Mouse (Mus musculus) megakaryocyte, embryonic 14.5 days (primary cell): ENCODE measurements around the gene Nfkbiz.

ENCODE experiments used
- FLI1 ChIP-seq: IDR thresholded peaks from 2 replicates; pipeline ENCODE4 v1.6.1; 2012; ENCODE audit warnings: low read length, inconsistent platforms, mixed read lengths
- GATA1 ChIP-seq: IDR thresholded peaks from 3 replicates; pipeline ENCODE4 v1.6.1; 2012; ENCODE audit warnings: mixed read lengths, low read length, inconsistent platforms, borderline replicate concordance

- no peak for TF ChIP-seq GATA1
- no peak for TF ChIP-seq FLI1
Observed at GRCm38 (mm10) chr16:55887814-55888583, 49.3 kb upstream of the Nfkbiz start.
